Mouse (Mus musculus) cortical plate, adult 2 months (tissue): ENCODE measurements around the gene Mtpn.

Experiments
- CTCF ChIP-seq: fragments of 200-500 bp; IDR thresholded peaks from 2 replicates; pipeline ENCODE4 v1.5.1; 2011; ENCODE audit warnings: mild to moderate bottlenecking, control low read depth, low read length; ENCODE audit not compliant: insufficient read depth; ENCODE audit errors: extremely low read depth
- POLR2A ChIP-seq: fragments of 200-500 bp; IDR thresholded peaks from 2 replicates; pipeline ENCODE4 v1.6.1; 2011; ENCODE audit warnings: mild to moderate bottlenecking, low read length, control low read depth; ENCODE audit not compliant: insufficient read depth; ENCODE audit errors: extremely low read depth

DNA sequence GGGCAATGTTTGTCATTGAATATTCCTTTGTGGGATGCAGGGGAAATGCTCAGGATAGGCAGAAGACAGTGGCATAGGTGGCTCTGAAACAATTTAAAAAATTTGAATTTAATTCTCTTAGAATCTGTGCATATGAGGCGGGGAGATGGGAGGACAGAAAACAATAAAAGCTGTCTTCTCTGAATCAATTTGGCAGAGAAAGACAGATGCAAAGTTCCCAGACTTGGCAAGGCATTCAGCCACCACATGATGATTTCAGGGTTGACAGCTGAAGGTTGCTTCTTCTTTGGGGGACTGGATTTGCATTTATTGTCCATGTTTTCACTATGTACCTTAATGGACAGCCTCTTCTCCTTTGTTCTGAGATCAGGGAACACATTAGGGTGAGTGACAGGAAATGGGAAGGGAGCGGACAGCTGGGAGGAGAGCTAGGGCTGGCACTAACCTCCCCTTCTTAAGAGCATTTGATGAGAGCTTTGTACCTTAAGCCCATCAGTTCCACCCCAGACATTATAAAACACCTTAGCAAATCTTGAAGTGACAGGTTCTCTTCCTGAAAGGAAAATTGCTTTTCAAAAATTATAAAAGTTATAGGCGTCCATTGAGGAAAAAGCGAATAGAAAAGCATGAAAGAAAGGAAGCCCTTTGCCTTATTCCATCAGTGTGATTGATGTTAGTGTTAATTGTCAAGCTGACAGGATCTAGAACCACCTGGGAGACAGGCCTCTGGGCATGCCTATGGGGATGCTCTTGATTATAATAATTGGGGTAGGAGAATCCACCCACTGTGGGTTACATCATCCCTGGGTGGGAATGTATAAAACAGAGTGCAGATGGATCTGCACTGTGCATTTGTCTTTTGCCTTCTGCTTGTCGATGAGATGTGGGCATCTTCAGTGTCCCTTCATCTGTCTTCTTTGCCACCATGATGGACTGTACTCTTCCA is 76.0 kb downstream of the Mtpn start:
- no peak for TF ChIP-seq CTCF
- TF ChIP-seq POLR2A: no peak
